Mouse (Mus musculus) heart, embryonic 16.5 days (tissue): Measurements from ENCODE around the gene Ptpn22. TPM values are rescaled to one million over a fixed set of nuclear protein-coding genes. Genes with fewer than 3 reads are reported as not detected.

ENCODE experiments used
- ATAC-seq: fragments of 200-750 bp; cut with Nextera tagmentation; replicated peaks from 2 replicates; pipeline ENCODE4 v1.8.0; 2017; ENCODE audit warnings: moderate number of reproducible peaks; ENCODE audit not compliant: insufficient read depth, low FRiP score; ENCODE audit errors: extremely low read depth
- H3K27ac ChIP-seq: fragments of 300-500 bp; sonication (generic); 2 replicates; pipeline ENCODE4 v1.5.1; 2014; ENCODE audit warnings: mild to moderate bottlenecking, low read length, control low read depth, moderate library complexity
- H3K27me3 ChIP-seq: fragments of 300-500 bp; sonication (generic); 2 replicates; pipeline ENCODE4 v1.6.1; 2014; ENCODE audit warnings: low read length, mixed read lengths; ENCODE audit not compliant: control insufficient read depth, insufficient read depth
- H3K36me3 ChIP-seq: fragments of 300-500 bp; sonication (generic); 2 replicates; pipeline ENCODE4 v1.6.1; 2014; ENCODE audit not compliant: control insufficient read depth, insufficient read depth
- H3K4me1 ChIP-seq: fragments of 300-500 bp; sonication (generic); 2 replicates; pipeline ENCODE4 v1.6.1; 2014; ENCODE audit warnings: low read length, mixed read lengths; ENCODE audit not compliant: control insufficient read depth, insufficient read depth
- H3K4me2 ChIP-seq: fragments of 300-500 bp; sonication (generic); 2 replicates; pipeline ENCODE4 v1.6.1; 2014; ENCODE audit warnings: low read depth, mild to moderate bottlenecking, control low read depth, low read length
- H3K4me3 ChIP-seq: fragments of 300-500 bp; sonication (generic); 2 replicates; pipeline ENCODE4 v1.5.1; 2014; ENCODE audit warnings: mild to moderate bottlenecking, control low read depth, low read length
- H3K9ac ChIP-seq: fragments of 300-500 bp; sonication (generic); 2 replicates; pipeline ENCODE4 v1.6.1; 2014; ENCODE audit warnings: low read length, control low read depth
- H3K9me3 ChIP-seq: fragments of 300-500 bp; sonication (generic); replicated peaks from 2 replicates; pipeline ENCODE4 v1.6.1; 2016; ENCODE audit warnings: low read length; ENCODE audit not compliant: control insufficient read depth
- WGBS: fragments of 180-500 bp; shearing (Covaris S2); extraction: QIAGEN DNeasy Blood & Tissue Kit; methylation state at CpG from one replicate; pipeline ENCODE4 v1.1.7; 2014; 5-methylcytosine and 5-hydroxymethylcytosine counted together
- polyA plus RNA-seq: library from polyadenylated mRNA; unstranded; fragments of >200 nt; fragmentation: Nextera tagmentation; extraction: Ambion mirVana; gene quantifications from 2 replicates; pipeline ENCODE4 v1.2.1, GENCODE M21; 2015

Ptpn22 gene
- polyA plus RNA-seq, 1 experiment from 2014 or later, result 6.7 TPM

DNA sequence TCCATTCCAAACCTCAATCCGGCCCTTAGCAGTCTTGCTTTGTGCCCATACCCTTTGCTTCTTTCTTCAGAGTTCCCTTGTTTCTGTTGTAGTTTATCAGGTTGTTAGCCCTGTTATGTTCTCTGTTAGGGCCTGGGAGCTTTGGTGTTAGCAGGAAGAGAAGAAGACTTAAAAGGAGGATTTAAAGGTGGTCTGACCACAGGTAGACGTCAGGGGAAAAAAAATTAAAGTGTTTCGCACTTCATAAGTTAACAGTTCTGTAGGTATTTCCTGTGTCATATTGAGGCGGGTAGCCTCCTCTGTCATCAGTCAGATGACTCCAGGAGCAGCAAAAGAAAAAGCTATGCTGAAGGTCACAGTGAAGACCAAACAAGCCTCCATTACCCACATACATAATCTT lies 8.4 kb downstream of the Ptpn22 start:
- H3K9me3 ChIP-seq, result no peaks in the 10 kb centered on the region
- H3K36me3 ChIP-seq, result no peaks in the 10 kb centered on the region
- no peak overlapping the region for H3K9ac ChIP-seq
- H3K27ac ChIP-seq, result no peak overlapping the region
- H3K4me1 ChIP-seq, result no peaks in the 10 kb centered on the region
- no peak overlapping the region for H3K4me3 ChIP-seq
- H3K4me2 ChIP-seq, result no peak overlapping the region
- 63% methylated on average over 4 of the region's 4 CpGs for WGBS
- H3K27me3 ChIP-seq, result no peaks in the 10 kb centered on the region
- ATAC-seq, result no peak

DNA sequence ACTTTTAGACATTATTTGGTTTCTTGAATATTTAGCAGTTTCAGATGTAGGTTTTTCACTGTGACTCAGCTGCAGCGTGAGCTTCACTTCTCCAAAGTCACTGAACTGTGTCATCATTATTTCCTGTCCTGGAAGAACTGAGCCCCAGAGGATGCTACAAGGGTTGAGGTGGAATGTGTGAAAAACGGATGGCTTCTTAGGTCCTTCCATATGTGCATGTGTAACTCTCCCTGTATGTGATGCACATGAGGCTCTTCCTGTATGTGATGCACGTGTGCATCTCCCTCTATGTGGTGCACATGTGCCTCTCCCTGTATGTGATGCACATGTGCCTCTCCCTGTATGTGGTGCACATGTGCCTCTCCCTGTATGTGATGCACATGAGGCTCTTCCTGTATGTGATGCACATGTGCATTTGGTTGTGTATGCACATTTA lies 13.1 kb downstream of the Ptpn22 start:
- Histone ChIP-seq H3K27ac (no peak overlapping the region), H3K9ac (no peak overlapping the region), H3K36me3 (no peaks in the 10 kb centered on the region), H3K9me3 (no peaks in the 10 kb centered on the region), H3K27me3 (no peaks in the 10 kb centered on the region), H3K4me1 (no peaks in the 10 kb centered on the region), H3K4me2 (no peak overlapping the region), H3K4me3 (no peak overlapping the region)
- WGBS, result 57% methylated on average over 3 of the region's 3 CpGs
- ATAC-seq, result no peak

DNA sequence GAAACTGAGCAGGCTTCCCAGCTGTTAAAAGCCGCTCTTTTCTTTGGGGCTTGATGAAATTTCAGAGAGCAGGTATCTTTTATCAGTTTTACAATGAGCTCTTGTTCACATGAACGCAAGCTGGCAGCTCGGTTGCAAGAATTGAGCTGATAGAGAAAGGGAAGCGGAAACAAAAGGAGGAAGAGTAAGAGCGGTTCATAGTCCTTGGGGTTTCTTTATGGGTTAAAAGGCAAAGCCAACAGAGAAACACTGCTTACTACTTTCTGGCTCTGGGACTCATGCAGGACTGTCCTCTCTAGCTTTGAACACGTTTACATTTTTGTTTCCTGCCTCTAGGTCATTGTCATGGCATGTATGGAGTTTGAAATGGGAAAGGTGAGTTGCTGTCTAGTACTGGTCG lies 14.7 kb downstream of the Ptpn22 start:
- no peaks in the 10 kb centered on the region for H3K36me3 ChIP-seq
- no peaks in the 10 kb centered on the region for H3K27me3 ChIP-seq
- H3K4me2 ChIP-seq, result no peak overlapping the region
- WGBS, result 54% methylated on average over 7 of the region's 7 CpGs
- no peak overlapping the region for H3K9ac ChIP-seq
- H3K9me3 ChIP-seq, result no peaks in the 10 kb centered on the region
- H3K27ac ChIP-seq, result no peak overlapping the region
- H3K4me1 ChIP-seq, result no peaks in the 10 kb centered on the region
- H3K4me3 ChIP-seq, result no peak overlapping the region
- ATAC-seq, result no peak

DNA sequence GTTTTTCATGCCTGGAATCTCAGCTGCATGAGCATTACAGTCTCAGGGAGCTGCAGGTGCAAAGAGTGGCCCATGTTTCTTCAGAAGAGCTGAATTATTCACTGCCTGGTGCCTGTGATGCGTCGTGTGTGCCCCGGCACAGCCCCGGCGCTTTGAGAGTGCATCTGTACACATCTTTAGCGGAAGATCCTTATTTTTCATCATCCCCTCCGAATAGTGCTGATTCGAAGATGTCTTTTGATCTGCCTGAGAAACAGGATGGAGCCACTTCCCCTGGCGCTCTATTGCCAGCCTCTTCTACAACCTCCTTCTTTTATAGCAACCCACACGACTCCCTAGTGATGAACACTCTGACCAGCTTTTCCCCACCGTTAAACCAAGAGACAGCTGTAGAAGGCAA lies 26.4 kb downstream of the Ptpn22 start:
- H3K4me2 ChIP-seq, result no peak overlapping the region
- no peaks in the 10 kb centered on the region for H3K27me3 ChIP-seq
- ATAC-seq, result no peak
- H3K36me3 ChIP-seq, result no peaks in the 10 kb centered on the region
- no peaks in the 10 kb centered on the region for H3K9me3 ChIP-seq
- 71% methylated on average over 11 of the region's 11 CpGs for WGBS
- H3K4me1 ChIP-seq, result peaks cover 2% of the 10 kb centered on the region; the same call in 1 of the 2 replicates
- no peak overlapping the region for H3K9ac ChIP-seq
- no peak overlapping the region for H3K27ac ChIP-seq
- no peak overlapping the region for H3K4me3 ChIP-seq

DNA sequence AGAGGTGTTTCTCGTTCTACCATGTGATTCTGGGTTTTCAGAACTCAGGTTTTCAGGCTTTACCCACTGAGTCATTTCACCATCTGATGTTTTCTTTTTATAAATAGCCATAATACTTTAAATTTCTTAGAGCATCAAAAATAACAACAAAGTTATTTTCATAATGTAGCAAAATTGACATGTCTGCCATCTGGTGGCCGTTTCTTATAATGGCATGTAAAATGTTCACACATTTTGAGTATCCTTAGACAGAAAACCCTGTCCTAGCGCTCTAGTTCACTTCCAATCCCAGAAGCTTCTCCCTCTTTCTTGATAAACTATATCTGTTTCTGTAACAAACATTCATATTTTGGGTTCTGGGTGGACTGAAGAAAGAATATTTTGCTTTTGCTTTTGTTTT lies 28.0 kb downstream of the Ptpn22 start:
- Histone ChIP-seq H3K9me3 (no peaks in the 10 kb centered on the region), H3K4me1 (no peaks in the 10 kb centered on the region), H3K4me3 (no peak overlapping the region), H3K9ac (no peak overlapping the region), H3K27ac (no peak overlapping the region), H3K4me2 (no peak overlapping the region), H3K36me3 (no peaks in the 10 kb centered on the region), H3K27me3 (no peaks in the 10 kb centered on the region)
- ATAC-seq, result no peak
- WGBS, result 26% methylated on average over 3 of the region's 3 CpGs

DNA sequence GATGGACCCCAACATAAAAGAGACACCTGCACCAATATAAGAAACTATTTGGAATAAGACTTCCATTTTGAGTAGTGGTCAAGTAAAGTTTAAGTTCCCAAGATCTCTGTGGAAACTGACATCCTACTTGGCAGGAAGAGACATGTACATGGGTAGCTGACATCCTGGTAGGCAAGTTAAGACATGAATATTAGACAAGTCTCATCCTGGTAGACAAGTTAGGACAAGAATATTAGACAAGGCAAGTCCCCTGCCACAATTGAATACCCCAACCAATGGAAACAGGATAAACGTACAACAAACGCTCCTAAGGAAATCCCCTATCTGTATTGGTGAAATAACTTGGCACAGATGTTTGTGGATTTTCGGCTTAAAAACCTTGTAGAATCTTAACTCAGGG lies 33.8 kb downstream of the Ptpn22 start:
- no peaks in the 10 kb centered on the region for H3K36me3 ChIP-seq
- no peaks in the 10 kb centered on the region for H3K4me1 ChIP-seq
- no peak overlapping the region for H3K4me3 ChIP-seq
- no peak for ATAC-seq
- 71% methylated on average over 3 of the region's 3 CpGs for WGBS
- no peaks in the 10 kb centered on the region for H3K9me3 ChIP-seq
- H3K9ac ChIP-seq, result no peak overlapping the region
- H3K27me3 ChIP-seq, result no peaks in the 10 kb centered on the region
- no peak overlapping the region for H3K27ac ChIP-seq
- H3K4me2 ChIP-seq, result no peak overlapping the region

DNA sequence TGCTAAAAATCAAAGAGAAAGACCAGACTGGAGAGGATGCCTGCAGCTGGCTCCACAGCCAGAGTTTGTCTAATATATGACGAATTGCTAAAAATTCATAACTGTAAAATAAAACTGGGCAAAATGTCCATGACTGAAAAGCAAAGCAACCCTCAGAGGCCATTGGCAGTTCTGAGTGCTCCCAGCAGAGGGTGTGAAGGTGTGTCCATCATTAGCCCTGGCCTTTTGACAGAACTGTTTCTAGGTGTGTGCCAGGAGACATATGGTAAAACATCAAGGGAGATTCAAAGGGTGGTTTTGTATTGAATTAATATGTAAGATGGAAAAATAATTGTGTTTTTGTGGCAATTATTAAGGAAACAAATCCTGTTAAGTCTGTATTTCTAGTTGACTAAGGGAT lies 45.1 kb downstream of the Ptpn22 start:
- H3K36me3 ChIP-seq, result no peaks in the 10 kb centered on the region
- H3K9me3 ChIP-seq, result no peaks in the 10 kb centered on the region
- H3K4me1 ChIP-seq, result no peaks in the 10 kb centered on the region
- ATAC-seq, result no peak
- H3K27ac ChIP-seq, result no peak overlapping the region
- WGBS, result 86% methylated on average over 1 of the region's 1 CpGs
- H3K4me2 ChIP-seq, result no peak overlapping the region
- no peak overlapping the region for H3K4me3 ChIP-seq
- H3K9ac ChIP-seq, result no peak overlapping the region
- H3K27me3 ChIP-seq, result no peaks in the 10 kb centered on the region

DNA sequence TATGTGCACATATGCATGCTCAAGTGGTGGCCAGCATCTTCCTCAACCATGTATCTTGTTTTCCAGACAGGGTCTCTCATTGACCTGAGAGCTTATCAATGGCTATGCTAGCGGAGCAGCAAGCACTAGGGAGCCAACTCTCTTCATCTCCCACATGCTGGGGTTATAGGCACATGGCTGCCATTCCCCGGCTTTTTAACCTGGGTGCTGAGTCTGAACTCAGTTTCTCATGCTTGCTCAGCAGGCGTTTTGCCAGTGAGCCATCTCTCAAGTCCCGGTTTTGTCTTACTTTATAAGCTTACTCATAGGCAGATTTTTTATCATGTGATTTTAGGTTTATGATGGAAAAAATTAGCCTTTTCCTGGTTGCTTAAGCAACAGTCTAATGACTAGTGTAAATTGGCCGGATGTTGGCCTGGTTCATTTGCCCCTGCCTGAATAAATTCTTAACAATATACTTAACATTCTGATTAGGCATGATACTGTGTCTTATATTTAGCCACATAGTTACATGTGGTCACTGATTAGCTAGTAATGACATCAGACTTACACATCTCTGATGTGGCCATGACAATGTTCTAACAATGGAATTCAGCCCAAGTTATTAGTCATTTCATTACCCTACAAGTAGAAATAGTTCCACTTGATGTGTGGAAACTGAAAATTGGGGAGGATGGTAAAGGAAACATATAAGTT lies 47.9 kb downstream of the Ptpn22 start:
- H3K36me3 ChIP-seq, result no peaks in the 10 kb centered on the region
- H3K4me3 ChIP-seq, result no peak overlapping the region
- H3K9ac ChIP-seq, result no peak overlapping the region
- no peak overlapping the region for H3K27ac ChIP-seq
- H3K4me2 ChIP-seq, result no peak overlapping the region
- no peak for ATAC-seq
- no peaks in the 10 kb centered on the region for H3K4me1 ChIP-seq
- no peaks in the 10 kb centered on the region for H3K27me3 ChIP-seq
- no peaks in the 10 kb centered on the region for H3K9me3 ChIP-seq
- WGBS, result 69% methylated on average over 5 of the region's 5 CpGs

DNA sequence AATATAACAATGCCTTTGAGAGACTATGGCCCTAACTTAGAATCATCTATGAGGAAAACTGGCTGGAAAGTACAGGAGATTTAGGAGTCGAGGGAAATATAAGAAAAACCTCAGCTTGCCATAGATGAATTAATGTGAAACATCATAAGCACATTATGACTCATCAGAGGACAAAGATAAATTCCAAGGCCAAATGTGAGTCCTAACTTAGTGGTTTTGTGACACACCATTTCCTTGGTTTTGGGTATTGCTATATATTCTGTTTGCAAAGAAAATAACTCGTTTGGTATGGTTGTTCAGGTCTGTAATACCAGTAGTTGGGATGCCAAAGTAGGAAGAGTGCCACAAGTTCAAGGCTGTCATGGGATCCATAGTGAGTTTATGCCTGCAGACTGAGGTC lies 49.2 kb downstream of the Ptpn22 start:
- H3K27ac ChIP-seq, result no peak overlapping the region
- no peaks in the 10 kb centered on the region for H3K4me1 ChIP-seq
- ATAC-seq, result no peak
- H3K9ac ChIP-seq, result no peak overlapping the region
- H3K4me3 ChIP-seq, result no peak overlapping the region
- no peak overlapping the region for H3K4me2 ChIP-seq
- no peaks in the 10 kb centered on the region for H3K36me3 ChIP-seq
- 60% methylated on average over 2 of the region's 2 CpGs for WGBS
- H3K27me3 ChIP-seq, result no peaks in the 10 kb centered on the region
- no peaks in the 10 kb centered on the region for H3K9me3 ChIP-seq
